Mouse (Mus musculus) cerebellum, adult 11-12 months (tissue): ENCODE results near the gene Tcp10a.
A peak's percentile ranks its signal among the peaks of the same experiment; 100 is the strongest.
"Not testable (repeated sequence)": the region's sequence is repeated elsewhere in the genome, so short reads cannot be mapped to it uniquely, and the experiment has no call there.

Experiments
- DNase-seq: peaks from one replicate; pipeline ENCODE4 v3.0.0; 2022

Gene Tcp10a

DNA sequence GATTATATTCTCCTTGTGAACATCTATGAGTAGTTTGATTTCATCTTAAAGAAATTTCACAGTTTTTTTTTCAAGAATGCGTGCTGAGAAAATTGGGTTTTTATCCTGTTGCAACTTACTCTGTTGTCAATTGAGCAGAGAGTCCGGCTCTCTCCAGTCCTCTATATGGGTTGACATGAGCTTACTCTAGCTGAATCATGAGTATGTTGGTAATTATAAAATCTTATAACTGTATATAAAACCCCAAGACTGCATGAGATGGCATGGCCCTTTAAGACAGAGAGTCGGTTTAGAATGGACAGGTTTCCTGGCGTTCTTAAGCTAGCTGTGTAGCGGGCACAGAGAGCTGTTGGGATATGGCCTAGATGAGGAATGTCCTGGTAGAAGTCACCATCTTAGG lies at the start of gene Tcp10a:
Gene Tcp10a (plus strand): TSS at position 301 of the 400 bp plus-strand sequence.
- not testable (repeated sequence) for DNase-seq

DNA sequence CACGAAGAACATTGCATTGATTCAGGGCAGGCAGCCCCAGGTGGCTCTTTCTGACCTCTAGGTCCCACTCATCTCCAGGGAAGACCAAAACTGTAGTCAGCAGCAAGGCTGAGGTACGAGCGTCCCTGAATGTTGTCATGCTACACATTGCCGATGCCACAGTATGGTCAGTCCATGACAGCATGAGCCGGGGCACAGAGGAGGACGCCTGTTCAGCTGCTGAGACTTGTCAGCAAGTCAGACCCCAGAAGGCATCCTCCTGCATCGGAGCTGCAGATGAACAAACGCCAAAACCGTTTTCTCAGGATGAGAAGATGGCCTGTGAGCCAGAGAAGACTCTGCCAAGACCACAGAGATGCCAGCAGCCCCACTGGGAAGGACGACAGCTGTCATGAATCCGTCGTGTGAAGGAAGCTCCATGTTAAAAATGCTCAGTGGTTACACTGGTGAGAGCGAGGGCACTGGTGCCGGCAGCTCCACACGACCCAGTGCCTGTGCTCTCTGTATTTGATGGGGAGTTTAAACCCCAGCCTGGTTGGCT lies 45.7 kb upstream of the Tcp10a start:
- peak; percentile 27 for DNase-seq

DNA sequence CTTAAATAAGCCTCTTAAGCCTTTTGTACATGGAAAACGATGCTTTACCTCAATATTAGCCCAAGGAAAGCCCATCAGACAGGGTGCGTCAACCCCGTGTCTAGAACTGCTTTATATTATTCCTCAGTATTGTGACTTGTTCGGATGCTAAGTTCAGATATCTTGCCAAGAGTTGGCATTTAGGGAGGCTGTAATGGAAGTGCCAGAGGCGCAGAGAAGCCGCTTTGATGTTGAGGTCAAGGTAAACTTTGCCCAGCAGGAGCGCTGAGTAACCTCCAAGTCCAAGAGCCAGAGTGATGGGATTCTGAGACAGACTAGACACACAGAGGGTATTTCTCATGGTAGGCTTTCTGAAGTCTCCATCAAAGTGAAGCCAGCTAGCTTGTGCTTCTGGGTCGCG lies 45.2 kb upstream of the Tcp10a start:
- DNase-seq = no peak

DNA sequence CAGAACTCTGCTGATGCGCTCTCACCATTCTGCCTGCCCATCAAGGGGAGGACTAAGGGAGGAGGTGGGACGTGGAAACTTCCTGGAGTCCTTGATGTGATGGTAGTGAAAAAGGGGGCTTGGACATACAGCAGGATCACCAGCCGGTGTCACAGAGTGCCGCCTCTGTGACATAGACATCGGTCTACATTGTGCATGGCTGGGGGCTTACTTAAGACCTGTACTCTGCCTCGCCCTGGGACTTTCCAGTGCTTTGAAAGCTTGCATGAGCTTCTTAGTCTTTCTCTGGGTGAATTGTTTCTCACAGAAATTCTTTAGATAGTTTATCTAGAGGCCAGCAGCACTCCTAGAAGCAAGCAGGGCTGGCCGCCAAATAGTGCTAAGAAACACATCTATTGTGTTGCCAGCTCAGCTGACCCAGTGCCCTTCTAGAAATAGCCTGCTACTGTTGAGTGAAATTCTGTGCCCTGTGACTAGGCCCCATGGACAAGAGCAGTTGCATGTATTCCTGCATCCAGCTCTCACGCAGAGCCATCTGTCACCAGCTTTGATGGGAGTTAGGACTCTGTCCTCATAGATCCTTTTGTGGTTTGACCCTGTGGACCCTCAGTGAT lies 40.0 kb upstream of the Tcp10a start:
- DNase-seq = no peak

DNA sequence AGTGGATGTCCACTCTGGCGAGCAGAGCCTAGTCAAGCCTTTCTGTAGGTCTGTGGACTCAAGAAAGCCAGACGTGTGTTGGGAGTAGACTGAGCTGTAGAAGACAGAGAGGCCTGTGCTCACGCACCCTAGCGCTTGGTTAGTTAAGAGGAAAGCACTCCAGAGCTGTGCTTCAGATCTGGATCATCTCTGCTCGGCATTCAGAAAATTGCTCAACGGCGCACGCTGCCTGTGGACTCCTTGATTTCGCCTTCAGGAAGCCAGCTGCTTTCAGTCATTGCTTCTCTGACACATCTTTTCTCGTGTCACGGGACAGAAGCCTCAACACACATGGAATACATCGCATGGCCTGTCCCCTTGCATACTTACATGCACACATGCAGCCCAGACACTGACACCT lies 39.2 kb upstream of the Tcp10a start:
- no peak for DNase-seq

DNA sequence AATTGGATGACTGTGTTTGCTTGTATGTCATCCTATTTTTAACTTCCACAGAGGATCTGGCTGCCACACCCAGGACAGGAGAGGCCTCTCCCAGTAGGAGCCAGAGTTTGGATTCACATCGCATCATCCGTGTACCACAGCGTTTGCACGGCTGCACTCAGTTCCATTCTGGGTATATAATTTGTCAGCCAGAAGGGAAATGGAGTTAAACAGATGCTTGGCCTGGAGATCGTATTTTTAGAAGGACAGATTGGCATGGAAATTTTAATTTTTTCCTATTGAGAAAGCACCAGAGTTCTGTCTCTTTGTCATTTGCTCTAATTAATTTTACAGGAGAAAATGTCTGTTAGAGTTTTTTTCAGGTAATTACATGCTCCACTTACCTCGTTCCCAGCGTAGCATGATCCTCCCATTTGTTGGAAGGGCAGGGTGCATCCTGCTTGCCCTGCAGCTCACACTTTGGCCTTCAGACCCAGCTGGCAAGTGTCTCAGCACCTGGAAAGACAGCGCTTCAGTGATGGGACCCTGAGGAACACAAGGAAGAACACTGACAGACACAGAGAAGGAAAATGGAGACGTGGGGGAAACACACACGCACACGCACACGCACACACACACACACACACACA lies 37.9 kb upstream of the Tcp10a start:
- no peak for DNase-seq

GRCm38 (mm10) chr17:7292012-7292684 lies 32.3 kb upstream of the Tcp10a start:
- peak; percentile 43 for DNase-seq

- DNase-seq = peak; percentile 23
Observed at GRCm38 (mm10) chr17:7306278-7307196, 17.9 kb upstream of the Tcp10a start.

DNA sequence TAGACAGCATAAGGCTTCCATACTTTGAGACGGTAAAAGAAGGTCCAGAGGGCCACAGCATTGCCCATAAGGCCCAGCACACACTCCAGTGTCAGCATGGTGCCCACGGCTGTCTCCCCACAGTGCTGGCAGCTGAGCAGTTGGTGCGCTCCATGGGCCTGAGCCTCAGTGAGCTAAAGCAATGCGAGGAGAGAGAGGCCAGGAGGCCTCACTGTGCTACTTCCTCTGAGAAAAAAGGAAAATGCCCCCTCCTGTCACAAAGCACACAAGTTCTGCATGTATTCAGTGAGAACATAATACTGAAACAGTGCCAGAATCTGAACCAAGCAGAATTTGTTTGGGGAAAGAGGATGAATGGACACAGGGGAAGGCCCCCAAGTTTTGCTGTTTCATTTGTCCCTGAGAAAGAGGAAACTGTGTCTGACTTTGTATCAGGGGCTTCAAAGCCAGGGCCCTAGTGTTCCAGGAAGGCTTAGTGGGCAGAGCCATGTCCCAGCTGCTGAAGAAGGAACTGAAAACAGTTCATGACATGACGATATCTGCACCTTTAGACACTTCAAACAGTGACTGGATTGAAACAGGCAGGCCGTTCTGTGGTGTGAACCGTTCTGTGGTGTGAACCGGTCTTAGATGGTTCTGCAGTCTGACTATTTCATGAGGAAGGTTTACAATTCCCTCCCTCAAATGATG lies 8.6 kb upstream of the Tcp10a start:
- not testable (repeated sequence) for DNase-seq

DNA sequence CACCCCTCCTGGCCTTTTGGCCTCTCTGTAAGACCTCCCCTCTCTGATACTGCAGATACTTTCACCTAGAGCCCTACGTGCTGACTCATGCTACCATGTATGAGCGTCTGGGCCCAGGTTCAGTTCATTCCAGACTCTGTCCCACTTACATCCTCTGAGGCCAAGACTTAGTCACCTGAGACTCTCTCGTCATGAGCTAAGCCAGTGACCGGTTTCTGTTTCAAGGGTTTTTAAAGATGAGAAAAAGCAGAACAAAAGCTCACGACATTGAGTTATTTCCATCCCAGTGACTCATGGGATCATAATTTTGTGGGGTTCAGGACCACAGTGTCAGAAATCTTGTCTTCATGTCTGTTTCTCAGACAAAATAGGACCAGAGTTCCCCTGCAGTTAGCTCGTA lies 4.7 kb upstream of the Tcp10a start:
- not testable (repeated sequence) for DNase-seq

- DNase-seq = not testable (repeated sequence)
Observed at GRCm38 (mm10) chr17:7326415-7326814, 2.0 kb downstream of the Tcp10a start.

DNA sequence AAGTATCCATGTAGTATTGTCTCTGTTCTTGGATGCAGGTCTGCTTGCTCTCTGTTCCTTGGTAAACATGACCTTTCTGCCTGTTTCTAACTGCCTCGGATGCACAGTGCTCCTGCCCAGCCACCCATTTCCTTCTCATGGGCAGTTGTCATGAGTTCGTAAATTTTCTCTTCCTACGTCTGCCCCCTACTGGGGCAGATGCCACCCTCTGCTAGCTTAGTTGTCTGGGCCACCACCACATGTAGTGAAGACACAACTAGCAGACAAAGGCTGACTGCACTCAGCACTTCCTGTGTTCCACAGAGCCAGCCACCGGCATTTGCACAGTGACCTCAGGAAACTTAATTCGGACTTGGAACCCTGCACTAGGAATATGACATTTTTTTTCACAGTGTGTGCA lies 8.3 kb downstream of the Tcp10a start:
- not testable (repeated sequence) for DNase-seq

DNA sequence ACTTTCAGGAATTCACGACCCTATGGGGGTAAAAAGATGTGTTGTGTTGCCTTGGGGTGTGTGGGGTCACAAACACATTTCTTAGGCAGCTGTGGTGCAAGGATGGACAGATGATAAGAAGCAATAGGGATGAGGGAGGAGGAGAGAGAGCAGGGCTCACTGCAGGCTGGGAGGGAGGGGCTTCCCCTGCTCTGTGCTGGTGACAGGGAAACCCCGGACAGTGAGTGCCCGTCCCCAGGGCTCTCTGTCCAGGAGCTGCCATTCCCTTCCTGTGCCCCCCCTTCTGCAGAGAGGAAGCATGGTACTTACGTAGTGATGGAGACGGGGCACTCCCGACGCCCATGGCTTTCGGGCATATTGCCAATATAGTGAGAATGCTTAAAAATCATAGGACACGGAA lies 12.9 kb downstream of the Tcp10a start:
- DNase-seq = not testable (repeated sequence)

DNA sequence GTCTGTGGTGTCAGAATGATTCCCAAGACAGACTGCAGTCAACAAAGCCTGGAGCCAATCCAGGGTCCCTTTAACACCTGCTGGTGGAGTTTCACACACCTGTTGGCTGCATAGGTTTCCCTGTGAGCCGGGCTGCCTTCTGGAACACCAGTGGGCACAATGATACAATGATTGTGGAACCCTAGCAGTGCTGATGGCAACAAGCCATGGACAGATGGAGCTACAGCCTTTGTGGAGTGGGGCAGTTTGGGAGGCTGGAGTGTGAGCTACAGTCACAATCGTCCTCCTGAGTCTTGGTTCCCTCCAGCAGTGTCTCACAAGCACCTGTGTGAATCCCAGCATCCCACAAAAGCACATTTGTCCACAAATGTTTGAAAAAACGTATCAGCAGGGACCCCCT lies 24.3 kb downstream of the Tcp10a start:
- peak; percentile 20 for DNase-seq

DNA sequence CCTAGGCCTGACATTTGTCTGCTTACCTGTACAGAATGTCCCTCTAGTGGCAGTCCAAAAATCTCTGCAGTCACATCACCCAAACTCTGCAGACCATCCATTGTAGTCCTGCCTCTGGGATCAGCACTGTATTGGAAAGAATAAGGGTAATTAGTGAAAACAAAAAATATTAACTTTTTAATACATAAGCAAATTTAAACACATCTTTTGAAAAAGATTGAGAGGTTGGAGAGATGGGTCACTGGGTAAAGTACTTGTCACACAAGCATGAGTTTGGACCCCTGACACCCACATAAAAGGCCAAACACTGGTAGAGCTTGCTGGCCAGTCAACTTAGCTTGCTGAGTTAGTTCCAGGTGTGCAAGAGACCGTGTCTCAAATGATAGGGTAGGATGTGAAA lies 28.1 kb downstream of the Tcp10a start, which contains the start of gene Ttll2:
Gene Ttll2 (minus strand): TSS at position 101 of the 400 bp plus-strand sequence.
- not testable (repeated sequence) for DNase-seq

GRCm38 (mm10) chr17:7359806-7360205 lies 35.4 kb downstream of the Tcp10a start:
- not testable (repeated sequence) for DNase-seq

- peak; percentile 78 for DNase-seq
Observed at GRCm38 (mm10) chr17:7360749-7361465, 36.5 kb downstream of the Tcp10a start.

GRCm38 (mm10) chr17:7365615-7366014 lies 41.2 kb downstream of the Tcp10a start:
- not testable (repeated sequence) for DNase-seq

DNA sequence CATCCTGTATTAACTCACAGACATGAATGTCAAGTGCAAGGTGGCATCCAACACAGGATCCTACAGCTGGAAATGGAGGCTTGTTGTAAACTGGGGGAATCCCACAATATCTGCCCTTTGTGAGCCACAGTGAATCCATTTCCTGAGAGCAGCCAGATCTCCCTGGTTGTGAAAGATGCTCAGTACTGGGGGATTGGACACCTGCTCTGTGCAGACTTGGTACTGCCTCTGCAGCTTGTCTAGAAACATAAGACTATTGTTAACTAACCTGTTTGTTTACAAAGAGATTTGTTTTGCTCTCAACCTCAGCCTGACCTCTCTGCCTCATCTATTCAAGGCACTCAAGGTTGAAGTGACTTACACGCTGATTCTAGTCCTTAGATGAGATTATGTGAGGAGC lies 41.8 kb downstream of the Tcp10a start:
- not testable (repeated sequence) for DNase-seq

- not testable (repeated sequence) for DNase-seq
Observed at GRCm38 (mm10) chr17:7366676-7367374, 42.4 kb downstream of the Tcp10a start.

- DNase-seq = not testable (repeated sequence)
Observed at GRCm38 (mm10) chr17:7369401-7369800, 45.0 kb downstream of the Tcp10a start.
